Mouse (Mus musculus) E14TG2a.4 (cell line): Measurements from ENCODE around the gene Camkv.

ENCODE experiments used
- H3K27me3 ChIP-seq: 2 replicates; pipeline ENCODE4 v1.6.1; 2014; ENCODE audit warnings: low read length, control low read depth; ENCODE audit not compliant: insufficient read depth
- H3K36me3 ChIP-seq: 2 replicates; pipeline ENCODE4 v1.6.1; 2014; ENCODE audit warnings: low read length, control low read depth; ENCODE audit not compliant: insufficient read depth
- H3K4me1 ChIP-seq: replicated peaks from 2 replicates; pipeline ENCODE4 v1.6.1; 2014; ENCODE audit warnings: low read depth, low read length, control low read depth
- H3K4me3 ChIP-seq: replicated peaks from 2 replicates; pipeline ENCODE4 v1.5.1; 2014; ENCODE audit warnings: mild to moderate bottlenecking, low read length
- H3K9me3 ChIP-seq: 2 replicates; pipeline ENCODE4 v1.6.1; 2014; ENCODE audit warnings: low read length, control low read depth
- CTCF ChIP-seq: conservative IDR thresholded peaks from 2 replicates; pipeline ENCODE4 v1.5.1; 2014; ENCODE audit warnings: low read length
- NANOG ChIP-seq: IDR thresholded peaks from 2 replicates; pipeline ENCODE4 v1.6.1; 2014; ENCODE audit warnings: borderline replicate concordance, low read length, mixed read lengths
- POU5F1 ChIP-seq: IDR thresholded peaks from 2 replicates; pipeline ENCODE4 v1.6.1; 2014; ENCODE audit warnings: low read length, borderline replicate concordance

Camkv gene

DNA sequence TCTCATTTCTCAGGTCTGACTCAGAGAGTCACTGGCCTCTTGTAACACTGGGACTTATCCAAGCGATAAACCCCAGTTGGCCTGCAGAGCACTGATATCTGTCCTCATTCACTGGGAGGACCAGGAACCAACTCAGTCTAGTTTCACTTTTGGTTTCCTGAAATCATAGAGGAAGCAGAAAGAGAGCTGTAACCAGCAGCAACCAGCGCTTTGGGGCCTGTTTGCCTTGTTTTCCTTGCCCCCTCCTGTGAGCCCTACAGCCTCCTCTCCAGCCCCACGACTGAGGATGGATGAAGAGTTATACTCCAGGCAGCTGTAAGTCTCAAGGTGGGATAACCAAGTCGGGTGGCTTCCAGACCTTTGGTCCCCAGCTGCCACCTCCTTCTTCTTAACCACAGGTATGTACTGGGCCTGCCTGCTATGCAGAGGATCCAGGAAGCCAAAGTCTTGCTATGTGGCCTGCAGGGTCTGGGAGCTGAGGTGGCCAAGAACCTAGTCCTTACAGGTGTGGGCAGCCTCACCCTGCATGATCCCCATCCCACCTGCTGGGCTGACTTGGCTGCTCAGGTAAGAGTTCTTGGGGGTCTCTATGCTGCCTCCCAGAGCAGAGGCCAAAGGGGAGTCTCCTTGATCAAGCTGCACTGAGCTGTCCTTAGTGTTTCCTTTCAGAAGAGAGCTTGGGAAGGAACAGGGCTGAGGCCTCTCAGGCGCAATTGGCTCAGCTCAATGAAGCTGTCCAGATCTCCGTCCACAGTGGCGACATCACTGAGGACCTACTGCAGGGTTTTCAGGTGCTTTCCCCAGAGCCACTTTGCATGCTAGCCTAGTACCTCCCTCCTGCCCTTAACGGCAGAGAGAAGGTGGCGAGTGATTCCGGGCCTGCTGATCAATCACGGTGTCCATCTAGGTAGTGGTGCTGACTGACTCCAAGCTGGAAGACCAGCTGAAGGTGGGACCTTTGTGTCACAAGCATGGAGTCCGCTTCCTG is 40.2 kb downstream of the Camkv start, which contains the start of gene Uba7:
Gene Uba7 (plus strand): TSS at position 107 of the 988 bp plus-strand sequence.
- H3K27me3 ChIP-seq: peaks cover 29% of the 10 kb centered on the region
- no peaks in the 10 kb centered on the region for H3K9me3 ChIP-seq
- H3K4me1 ChIP-seq: peaks cover 18% of the 10 kb centered on the region
- H3K36me3 ChIP-seq: peaks cover 29% of the 10 kb centered on the region
- TF ChIP-seq CTCF (no peak), POU5F1 (no peak), NANOG (no peak)
- no peak within 1 kb of the TSS for H3K4me3 ChIP-seq

DNA sequence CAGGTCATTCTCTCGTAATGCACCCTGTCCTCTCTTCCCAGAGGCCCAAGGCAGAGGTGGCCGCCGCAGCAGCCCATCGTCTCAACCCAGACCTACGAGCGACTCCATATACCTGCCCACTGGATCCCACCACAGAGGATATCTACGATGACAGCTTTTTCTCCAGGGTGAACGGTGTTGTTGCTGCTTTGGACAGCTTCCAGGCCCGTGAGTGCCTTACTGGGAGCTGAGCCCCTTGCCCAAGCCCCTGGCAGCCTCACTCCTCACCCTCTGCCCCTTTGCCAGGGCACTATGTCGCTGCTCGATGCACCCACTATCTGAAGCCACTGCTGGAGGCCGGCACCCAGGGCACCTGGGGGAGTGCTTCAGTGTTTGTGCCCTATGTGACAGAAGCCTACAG is 43.3 kb downstream of the Camkv start:
- TF ChIP-seq POU5F1 (no peak), CTCF (no peak), NANOG (no peak)

GRCm38 (mm10) chr9:107981684-107982605 is 46.5 kb downstream of the Camkv start:
- Histone ChIP-seq H3K4me3 (no peak overlapping the region), H3K4me1 (peaks cover 41% of the 10 kb centered on the region), H3K27me3 (peaks cover 70% of the 10 kb centered on the region), H3K36me3 (no peaks in the 10 kb centered on the region), H3K9me3 (no peaks in the 10 kb centered on the region)
- no peak for TF ChIP-seq NANOG
- TF ChIP-seq POU5F1: no peak
- no peak for TF ChIP-seq CTCF

More for the DNA sequence above, 43.3 kb downstream of the Camkv start:
- Histone ChIP-seq H3K27me3 (peaks cover 60% of the 10 kb centered on the region), H3K36me3 (no peaks in the 10 kb centered on the region), H3K4me1 (peaks cover 23% of the 10 kb centered on the region), H3K9me3 (no peaks in the 10 kb centered on the region), H3K4me3 (no peak overlapping the region)

GRCm38 (mm10) chr9:107982681-107983346 is 47.3 kb downstream of the Camkv start, which contains the start of gene Gm20661:
Gene Gm20661 (plus strand): TSS chr9:107983058.
- Histone ChIP-seq H3K9me3 (no peaks in the 10 kb centered on the region), H3K4me1 (peaks cover 50% of the 10 kb centered on the region), H3K27me3 (peaks cover 63% of the 10 kb centered on the region), H3K36me3 (no peaks in the 10 kb centered on the region), H3K4me3 (peak within 1 kb of the TSS; percentile 39)
- TF ChIP-seq CTCF (no peak), NANOG (no peak), POU5F1 (no peak)

GRCm38 (mm10) chr9:107983421-107983890 is 48.0 kb downstream of the Camkv start:
- no peaks in the 10 kb centered on the region for H3K36me3 ChIP-seq
- no peak for TF ChIP-seq NANOG
- no peak for TF ChIP-seq POU5F1
- TF ChIP-seq CTCF: no peak
- no peaks in the 10 kb centered on the region for H3K9me3 ChIP-seq
- peak overlapping the region; percentile 39; the same call in 1 of the 2 replicates for H3K4me3 ChIP-seq
- peaks cover 62% of the 10 kb centered on the region for H3K27me3 ChIP-seq
- H3K4me1 ChIP-seq: peaks cover 54% of the 10 kb centered on the region

GRCm38 (mm10) chr9:107984052-107984753 is 48.7 kb downstream of the Camkv start:
- Histone ChIP-seq H3K4me3 (0 out of 2 replicates have a peak overlapping the region, but pooled peaks have one; percentile 87), H3K9me3 (no peaks in the 10 kb centered on the region), H3K27me3 (peaks cover 57% of the 10 kb centered on the region), H3K4me1 (peaks cover 56% of the 10 kb centered on the region), H3K36me3 (no peaks in the 10 kb centered on the region)
- TF ChIP-seq NANOG: no peak
- no peak for TF ChIP-seq CTCF
- no peak for TF ChIP-seq POU5F1

DNA sequence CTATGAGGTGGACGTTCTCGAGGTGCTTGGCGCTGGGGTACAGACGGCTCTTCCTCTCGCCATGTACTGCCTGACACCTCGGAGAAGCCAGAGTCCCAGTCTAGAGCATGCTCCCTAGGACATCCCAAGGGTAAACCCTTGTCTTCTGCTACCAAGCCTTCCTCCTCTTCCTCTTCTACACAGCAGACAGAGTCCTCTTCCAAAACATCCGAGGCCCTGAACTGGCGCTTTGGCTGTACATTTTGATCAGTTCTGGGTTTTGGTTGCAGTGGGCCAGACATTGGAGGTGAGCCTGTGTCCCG is 49.2 kb downstream of the Camkv start:
- Histone ChIP-seq H3K27me3 (peaks cover 53% of the 10 kb centered on the region), H3K36me3 (no peaks in the 10 kb centered on the region), H3K9me3 (no peaks in the 10 kb centered on the region), H3K4me1 (peaks cover 59% of the 10 kb centered on the region), H3K4me3 (peak overlapping the region; percentile 87)
- TF ChIP-seq POU5F1 (no peak), CTCF (no peak), NANOG (no peak)
